Mouse (Mus musculus) T-helper 2 cell (primary cell): ENCODE results near the gene Polr3h.

ENCODE experiments used
- in situ Hi-C: fragments of 300-600 bp; cut with MboI, MseI; formaldehyde crosslinking; loops from one replicate; pipeline ENCODE4 v1.15.1; 2025; ENCODE audit warnings: high pct_unique_total_duplicates

Polr3h gene

DNA sequence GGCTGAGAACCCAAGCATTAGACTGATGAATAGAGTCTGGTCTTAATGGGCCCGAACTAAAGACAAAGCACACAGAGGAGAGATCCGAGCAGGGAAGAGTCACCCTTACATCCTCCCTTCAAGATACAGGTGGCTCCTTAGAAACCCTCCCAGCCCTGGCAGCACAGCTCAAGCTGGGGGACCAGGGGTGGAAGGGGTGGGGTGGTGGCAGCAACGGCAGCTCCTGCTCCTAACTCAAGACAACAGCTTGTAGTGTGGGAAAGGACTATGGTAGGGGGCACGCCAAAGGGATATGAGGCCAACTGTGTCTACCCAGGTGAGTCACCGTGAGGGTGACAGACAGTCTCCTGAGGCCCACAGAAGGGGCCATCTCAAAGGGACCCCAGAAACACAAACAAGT lies 78.2 kb downstream of the Polr3h start:
- in situ Hi-C loops = no loop called here

- in situ Hi-C loops = no loop called here
These were observed 78.9 kb downstream of the Polr3h start for GRCm38 (mm10) chr15:81847161-81847560.

GRCm38 (mm10) chr15:81846755-81847154 lies 79.3 kb downstream of the Polr3h start:
- in situ Hi-C loops = no loop called here

DNA sequence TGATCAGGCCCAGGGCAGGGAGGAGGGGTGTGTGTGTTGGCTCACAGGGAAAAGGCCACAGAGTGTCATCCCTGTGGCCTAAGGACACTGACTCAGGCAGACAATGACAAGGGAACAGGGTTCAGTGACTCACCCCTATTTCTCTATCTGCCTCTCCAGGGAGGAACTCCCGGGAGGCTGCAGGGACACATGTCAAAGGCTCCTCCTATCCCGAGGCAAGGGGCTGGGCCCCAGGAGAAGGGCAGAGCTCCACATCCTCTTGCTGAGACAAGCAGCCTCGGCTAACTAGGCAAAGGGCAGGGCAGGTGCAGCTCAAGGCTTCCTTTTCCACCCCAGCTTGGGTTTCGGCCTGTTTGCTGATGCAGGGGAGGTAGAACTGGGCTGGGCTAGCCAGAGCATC lies 80.3 kb downstream of the Polr3h start:
- in situ Hi-C loops = no loop called here

GRCm38 (mm10) chr15:81845033-81845625 lies 80.9 kb downstream of the Polr3h start:
- in situ Hi-C loops = no loop called here

- in situ Hi-C loops = no loop called here
These were observed 83.8 kb downstream of the Polr3h start for GRCm38 (mm10) chr15:81842275-81842674.

DNA sequence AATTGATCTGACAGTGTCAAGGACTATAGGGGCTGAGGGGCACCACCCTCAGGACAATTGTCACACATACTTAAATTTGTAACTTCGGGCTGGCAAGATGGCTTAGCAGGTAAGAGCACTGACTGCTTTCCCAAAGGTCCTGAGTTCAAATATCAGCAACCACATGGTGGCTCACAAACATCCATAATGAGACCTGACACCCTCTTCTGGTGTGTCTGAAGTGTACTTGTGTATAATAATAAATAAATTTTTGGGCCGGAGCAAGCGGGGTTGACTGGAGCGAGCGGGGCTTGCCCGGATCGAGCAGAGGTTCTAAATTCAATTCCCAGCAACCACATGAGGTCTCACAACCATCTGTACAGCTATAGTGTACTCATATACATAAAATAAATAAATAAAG lies 85.7 kb downstream of the Polr3h start:
- in situ Hi-C loops = no loop called here

DNA sequence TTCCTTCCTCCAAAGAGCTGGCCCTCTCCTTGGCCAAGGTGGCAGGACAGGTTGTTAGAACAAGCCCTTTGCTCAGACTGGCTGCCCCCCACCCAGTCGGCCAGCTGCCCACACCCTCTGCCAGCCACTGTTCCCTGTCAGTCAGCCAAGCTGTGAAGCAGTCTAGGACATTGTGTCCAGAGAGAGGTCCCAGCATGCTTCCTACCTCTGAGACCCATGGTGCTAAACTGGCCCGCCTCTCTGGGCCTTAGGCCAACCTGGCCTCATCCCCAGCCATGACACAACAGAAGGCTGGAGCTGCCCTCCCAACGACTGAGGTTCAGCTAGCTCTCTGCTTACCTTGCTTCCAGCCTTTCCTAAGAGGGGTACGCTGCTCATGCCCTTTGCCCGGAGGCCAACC lies 86.4 kb downstream of the Polr3h start:
- in situ Hi-C loops = no loop called here

- in situ Hi-C loops = no loop called here
These were observed 87.3 kb downstream of the Polr3h start for GRCm38 (mm10) chr15:81838554-81839235.
